Mouse (Mus musculus) ES-E14 (cell line): ENCODE measurements around the gene Gm10271. TPM values are rescaled to one million over a fixed set of nuclear protein-coding genes. Genes with fewer than 3 reads are reported as not detected.

Source experiments
- DNase-seq: peaks from one replicate; pipeline ENCODE4 v3.0.0-alpha.2; 2013; ENCODE audit warnings: low read depth, low spot score
- H3K27ac ChIP-seq: 2 replicates; pipeline ENCODE4 v1.5.1; 2012; ENCODE audit warnings: low read depth, mild to moderate bottlenecking, low read length, moderate library complexity, mixed read lengths; ENCODE audit not compliant: poor library complexity, insufficient read depth, severe bottlenecking
- H3K36me3 ChIP-seq: 2 replicates; pipeline ENCODE4 v1.6.1; 2012; ENCODE audit warnings: mild to moderate bottlenecking, low read length, moderate library complexity, mixed read lengths; ENCODE audit not compliant: control insufficient read depth, poor library complexity, insufficient read depth, severe bottlenecking
- H3K4me1 ChIP-seq, 2 experiments: fragments of 150-350 bp in 1 of 2; sonication (generic) in 1 of 2; 2 replicates each; pipeline ENCODE4 v1.6.1; 2012; ENCODE audit warnings: low read length in 2 of 2, mild to moderate bottlenecking in 1 of 2, mixed read lengths in 1 of 2; ENCODE audit not compliant: control insufficient read depth in 2 of 2, insufficient read depth in 2 of 2, poor library complexity in 1 of 2
- H3K4me3 ChIP-seq, 2 experiments: fragments of 150-350 bp in 1 of 2; sonication (generic) in 1 of 2; 2 replicates each; pipeline ENCODE4 v1.5.1; 2012; ENCODE audit warnings: low read length in 2 of 2, low read depth in 1 of 2, mild to moderate bottlenecking in 1 of 2, mixed read lengths in 1 of 2; ENCODE audit not compliant: insufficient read depth in 1 of 2, poor library complexity in 1 of 2, severe bottlenecking in 1 of 2
- H3K9ac ChIP-seq: 2 replicates; pipeline ENCODE4 v1.6.1; 2012; ENCODE audit warnings: low read depth, mild to moderate bottlenecking, low read length, mixed read lengths; ENCODE audit not compliant: poor library complexity, insufficient read depth, severe bottlenecking
- H3K9me3 ChIP-seq: fragments of 150-350 bp; sonication (generic); 2 replicates; pipeline ENCODE4 v1.6.1; 2012; ENCODE audit warnings: low read depth, mild to moderate bottlenecking, low read length; ENCODE audit not compliant: control insufficient read depth, insufficient read depth
- CHD2 ChIP-seq: IDR thresholded peaks from 2 replicates; pipeline ENCODE4 v1.6.1; 2014; ENCODE audit warnings: mild to moderate bottlenecking, low read depth, low read length, inconsistent platforms
- HCFC1 ChIP-seq: IDR thresholded peaks from 2 replicates; pipeline ENCODE4 v1.6.1; 2012; ENCODE audit warnings: low read length, inconsistent platforms, borderline replicate concordance; ENCODE audit not compliant: insufficient read depth
- MAFK ChIP-seq: IDR thresholded peaks from 2 replicates; pipeline ENCODE4 v1.6.1; 2014; ENCODE audit warnings: mild to moderate bottlenecking, low read depth, low read length, inconsistent platforms; ENCODE audit not compliant: insufficient read depth
- ZC3H11A ChIP-seq: IDR thresholded peaks from 2 replicates; pipeline ENCODE4 v1.6.1; 2012; ENCODE audit warnings: low read depth, mild to moderate bottlenecking, inconsistent platforms, low read length, borderline replicate concordance
- ZNF384 ChIP-seq: IDR thresholded peaks from 2 replicates; pipeline ENCODE4 v1.6.1; 2012; ENCODE audit warnings: low read depth, low read length, inconsistent platforms
- in situ Hi-C, 2 experiments: fragments of 600-800 bp; cut with MboI; formaldehyde crosslinking; loops; one replicate each; pipeline ENCODE4 v1.15.1; 2025; ENCODE audit warnings: low sequenced_read_pairs in 2 of 2, inconsistent platforms in 1 of 2; ENCODE audit not compliant: unreplicated experiment in 2 of 2
- total RNA-seq: library from RNA; depleted of rRNA; stranded (reverse); fragments of 300-350 nt; gene quantifications from 2 replicates; pipeline ENCODE4 v1.2.3, GENCODE M21; 2012

Gm10271 gene
- total RNA-seq, 1 experiment, result not detected

DNA sequence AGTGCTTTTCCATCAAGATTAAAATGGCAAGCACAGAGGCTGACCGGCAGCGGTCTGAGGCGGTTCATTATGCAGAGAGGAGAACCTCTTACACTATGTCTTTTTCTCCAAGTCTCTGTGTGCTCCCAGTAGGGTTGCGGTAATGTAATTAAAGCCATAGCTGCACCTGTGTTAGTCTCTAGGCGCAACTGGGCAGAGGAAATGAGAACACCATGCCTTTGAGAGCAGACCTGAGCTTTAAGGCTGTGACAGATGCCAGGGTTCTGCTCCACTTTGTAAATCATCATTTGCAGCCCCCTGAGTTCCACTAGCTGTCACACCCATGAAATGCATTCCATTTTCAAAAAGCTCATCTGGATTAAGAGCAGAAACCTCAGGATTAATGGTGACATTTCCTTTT lies 32.3 kb upstream of the Gm10271 start:
- Histone ChIP-seq H3K27ac (no peak overlapping the region), H3K36me3 (no peaks in the 10 kb centered on the region), H3K4me1 (no peaks in the 10 kb centered on the region), H3K9ac (no peak overlapping the region), H3K4me3 (no peak overlapping the region), H3K9me3 (no peaks in the 10 kb centered on the region)
- DNase-seq, result no peak
- TF ChIP-seq ZC3H11A (no peak), MAFK (no peak), ZNF384 (no peak), CHD2 (no peak), HCFC1 (no peak)
- in situ Hi-C loops, result no loop called here

GRCm38 (mm10) chr10:117000975-117001374 lies 28.6 kb upstream of the Gm10271 start:
- in situ Hi-C loops, result no loop called here
- Histone ChIP-seq H3K4me3 (no peak overlapping the region), H3K9me3 (no peaks in the 10 kb centered on the region), H3K27ac (no peak overlapping the region), H3K36me3 (no peaks in the 10 kb centered on the region), H3K9ac (no peak overlapping the region), H3K4me1 (peaks cover 0 to 3% of the 10 kb centered on the region in 2 experiments; a peak in 1 of 4 replicates)
- TF ChIP-seq CHD2 (no peak), ZC3H11A (no peak), MAFK (no peak), ZNF384 (no peak), HCFC1 (no peak)
- no peak for DNase-seq

DNA sequence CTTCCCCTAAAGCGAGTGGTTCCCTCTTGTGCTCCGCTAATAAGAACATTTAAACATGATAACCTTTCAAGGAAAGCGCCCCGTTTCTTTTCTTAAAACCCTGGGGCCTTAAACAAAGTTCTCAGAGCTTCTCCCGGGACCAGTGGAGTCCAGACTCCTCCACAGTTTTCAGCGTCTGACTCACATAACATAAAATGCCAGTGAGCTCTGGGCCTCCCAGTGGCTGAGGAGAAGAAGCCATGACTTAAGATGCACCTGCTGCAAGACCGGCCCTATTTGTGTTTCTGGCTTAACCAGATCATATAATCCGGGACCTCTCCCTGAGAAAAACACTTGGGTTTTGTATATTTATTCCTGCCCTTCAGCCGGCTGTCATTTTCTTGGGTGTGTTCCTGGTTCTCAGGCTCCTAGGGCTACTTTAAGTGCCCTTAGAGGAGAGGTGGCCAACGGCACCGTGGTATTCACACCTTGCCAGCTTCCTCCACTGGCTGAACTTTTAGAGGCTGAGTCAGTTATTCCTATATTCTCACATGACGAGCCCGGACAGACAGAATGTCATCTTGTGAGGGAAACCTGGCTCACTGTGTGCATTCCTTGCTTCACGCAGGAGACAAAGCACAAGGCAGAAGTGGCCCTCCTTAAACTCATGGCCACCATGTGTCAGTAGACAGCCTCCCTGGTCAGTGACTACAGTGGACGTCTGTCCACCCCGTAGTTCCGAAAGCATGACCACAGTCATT lies 26.5 kb upstream of the Gm10271 start:
- DNase-seq, result no peak
- H3K9ac ChIP-seq, result no peak overlapping the region
- H3K27ac ChIP-seq, result no peak overlapping the region
- H3K9me3 ChIP-seq, result no peaks in the 10 kb centered on the region
- no peaks in the 10 kb centered on the region for H3K36me3 ChIP-seq
- no peak overlapping the region for H3K4me3 ChIP-seq
- TF ChIP-seq ZC3H11A (no peak), HCFC1 (no peak), ZNF384 (no peak)
- peaks cover 1 to 8% of the 10 kb centered on the region in 2 experiments; a peak in 3 of 4 replicates for H3K4me1 ChIP-seq
- in situ Hi-C loops, result no loop called here

- H3K36me3 ChIP-seq, result no peaks in the 10 kb centered on the region
- no peak for TF ChIP-seq HCFC1
- H3K27ac ChIP-seq, result no peak overlapping the region
- in situ Hi-C loops, result no loop called here
- H3K9ac ChIP-seq, result no peak overlapping the region; the same call in 1 of the 2 replicates
- DNase-seq, result no peak
- H3K9me3 ChIP-seq, result no peaks in the 10 kb centered on the region
- no peak overlapping the region for H3K4me3 ChIP-seq
- peaks cover 3 to 8% of the 10 kb centered on the region in 2 experiments for H3K4me1 ChIP-seq
These were observed 23.8 kb upstream of the Gm10271 start for GRCm38 (mm10) chr10:116996236-116996600.

DNA sequence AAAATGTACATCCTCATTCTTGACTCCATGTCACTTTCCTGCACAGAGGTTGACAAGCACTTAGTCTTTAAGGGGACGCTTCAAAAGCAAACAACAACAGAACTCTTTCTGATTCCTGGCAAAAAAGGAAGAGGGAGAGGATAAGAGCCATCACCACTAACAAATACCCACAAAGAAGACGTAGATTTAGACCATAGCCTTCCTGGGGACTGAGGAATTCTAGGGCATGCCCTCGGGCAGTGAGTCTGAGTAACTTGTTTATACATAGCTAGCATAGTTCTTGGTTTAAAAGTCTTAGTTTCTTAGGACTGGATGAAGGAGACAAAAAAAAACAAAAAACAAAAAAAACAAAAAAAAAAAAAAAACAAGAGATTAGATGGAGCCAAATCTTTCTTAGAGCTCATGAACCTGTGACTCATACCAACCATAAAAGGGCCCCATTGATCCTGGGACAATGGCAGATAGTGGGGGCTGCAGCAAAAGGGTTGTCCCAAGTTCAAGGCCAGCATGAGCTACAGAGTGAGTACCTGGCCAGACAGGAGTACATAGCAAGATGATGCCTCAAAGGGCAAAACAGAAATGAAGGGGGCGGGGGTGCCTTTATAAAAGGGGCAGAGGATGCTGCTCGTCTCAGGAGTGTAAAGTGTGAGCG lies 23.3 kb upstream of the Gm10271 start:
- no peak overlapping the region for H3K27ac ChIP-seq
- H3K4me1 ChIP-seq, result peaks cover 3 to 8% of the 10 kb centered on the region in 2 experiments
- TF ChIP-seq MAFK (no peak), HCFC1 (no peak), ZNF384 (no peak), ZC3H11A (no peak), CHD2 (no peak)
- H3K9me3 ChIP-seq, result no peaks in the 10 kb centered on the region
- no peak overlapping the region for H3K4me3 ChIP-seq
- in situ Hi-C loops, result no loop called here
- H3K36me3 ChIP-seq, result no peaks in the 10 kb centered on the region
- H3K9ac ChIP-seq, result no peak overlapping the region; the same call in 1 of the 2 replicates
- no peak for DNase-seq
